Mouse (Mus musculus) liver, embryonic 15.5 days (tissue): ENCODE results near the gene Tars2. TPM values are rescaled to one million over a fixed set of nuclear protein-coding genes. Genes with fewer than 3 reads are reported as not detected.
"Not testable (repeated sequence)": the region's sequence is repeated elsewhere in the genome, so short reads cannot be mapped to it uniquely, and the experiment has no call there.

Experiments
- ATAC-seq: fragments of 200-750 bp; cut with Nextera tagmentation; 2 replicates; pipeline ENCODE4 v1.8.0; 2017; ENCODE audit warnings: moderate number of reproducible peaks, mild to moderate bottlenecking, moderate library complexity; ENCODE audit not compliant: insufficient read depth
- H3K27ac ChIP-seq: fragments of 300-500 bp; sonication (generic); replicated peaks from 2 replicates; pipeline ENCODE4 v1.5.1; 2015; ENCODE audit warnings: mild to moderate bottlenecking, inconsistent platforms
- H3K27me3 ChIP-seq: fragments of 300-500 bp; sonication (generic); 2 replicates; pipeline ENCODE4 v1.6.1; 2015; ENCODE audit warnings: mild to moderate bottlenecking, inconsistent platforms
- H3K36me3 ChIP-seq: fragments of 300-500 bp; sonication (generic); replicated peaks from 2 replicates; pipeline ENCODE4 v1.6.1; 2015; ENCODE audit warnings: moderate library complexity, mild to moderate bottlenecking, inconsistent platforms
- H3K4me1 ChIP-seq: fragments of 300-500 bp; sonication (generic); replicated peaks from 2 replicates; pipeline ENCODE4 v1.6.1; 2015; ENCODE audit warnings: inconsistent platforms
- H3K4me2 ChIP-seq: fragments of 300-500 bp; sonication (generic); 2 replicates; pipeline ENCODE4 v1.6.1; 2015; ENCODE audit warnings: moderate library complexity, mild to moderate bottlenecking, inconsistent platforms
- H3K4me3 ChIP-seq: fragments of 300-500 bp; sonication (generic); replicated peaks from 2 replicates; pipeline ENCODE4 v1.5.1; 2015; ENCODE audit warnings: mild to moderate bottlenecking, inconsistent platforms
- H3K9ac ChIP-seq: fragments of 300-500 bp; sonication (generic); 2 replicates; pipeline ENCODE4 v1.6.1; 2015; ENCODE audit warnings: moderate library complexity, mild to moderate bottlenecking, inconsistent platforms
- H3K9me3 ChIP-seq: fragments of 300-500 bp; sonication (generic); replicated peaks from 2 replicates; pipeline ENCODE4 v1.6.1; 2016; ENCODE audit warnings: inconsistent platforms
- WGBS: fragments of 180-500 bp; shearing (Covaris S2); methylation state at CpG from one replicate; pipeline ENCODE4 v1.1.7; 2015; ENCODE audit warnings: mixed read lengths; ENCODE audit not compliant: insufficient replicate concordance; 5-methylcytosine and 5-hydroxymethylcytosine counted together
- microRNA-seq: library from miRNA; unstranded; fragments of <30 nt; microRNA quantifications from one replicate; pipeline ENCODE4, GENCODE M21; 2016
- polyA plus RNA-seq: library from polyadenylated mRNA; unstranded; fragments of >200 nt; fragmentation: Nextera tagmentation; extraction: Ambion mirVana; gene quantifications from 2 replicates; pipeline ENCODE4 v1.2.1, GENCODE M21; 2015

Gene Tars2
- polyA plus RNA-seq, 1 experiment from 2014 or later: 33.8 TPM

- H3K27me3 ChIP-seq: no peaks in the 10 kb centered on the region
- H3K4me1 ChIP-seq: peaks cover 24% of the 10 kb centered on the region
- no peaks in the 10 kb centered on the region for H3K9me3 ChIP-seq
- 74% methylated on average over 11 of the region's 11 CpGs for WGBS
- H3K27ac ChIP-seq: no peak overlapping the region
- no peaks in the 10 kb centered on the region for H3K36me3 ChIP-seq
- H3K9ac ChIP-seq: no peak overlapping the region
- ATAC-seq: no peak
- H3K4me2 ChIP-seq: no peak overlapping the region
- H3K4me3 ChIP-seq: no peak overlapping the region
Measured at GRCm38 (mm10) chr3:95694808-95695703, 65.0 kb downstream of the Tars2 start.

GRCm38 (mm10) chr3:95693821-95694807 lies 65.9 kb downstream of the Tars2 start:
- H3K4me3 ChIP-seq: no peak overlapping the region
- no peaks in the 10 kb centered on the region for H3K36me3 ChIP-seq
- no peak overlapping the region for H3K9ac ChIP-seq
- WGBS: 36% methylated on average over 11 of the region's 11 CpGs
- peaks cover 29% of the 10 kb centered on the region for H3K4me1 ChIP-seq
- H3K9me3 ChIP-seq: no peaks in the 10 kb centered on the region
- no peak overlapping the region for H3K27ac ChIP-seq
- ATAC-seq: peak; percentile 43
- H3K27me3 ChIP-seq: peaks cover 6% of the 10 kb centered on the region; the same call in 1 of the 2 replicates
- H3K4me2 ChIP-seq: no peak overlapping the region

- 42% methylated on average over 6 of the region's 6 CpGs for WGBS
- ATAC-seq: peak; percentile 32
- no peak overlapping the region for H3K27ac ChIP-seq
Measured at GRCm38 (mm10) chr3:95692677-95693076, 67.3 kb downstream of the Tars2 start.

GRCm38 (mm10) chr3:95690552-95690951 lies 69.5 kb downstream of the Tars2 start:
- Histone ChIP-seq H3K4me1 (peaks cover 46% of the 10 kb centered on the region), H3K27me3 (peaks cover 40% of the 10 kb centered on the region)
- not testable (repeated sequence) for H3K4me2 ChIP-seq, H3K9me3 ChIP-seq, ATAC-seq, H3K36me3 ChIP-seq, H3K4me3 ChIP-seq, H3K9ac ChIP-seq, H3K27ac ChIP-seq
- 83% methylated on average over 2 of the region's 2 CpGs for WGBS

More at GRCm38 (mm10) chr3:95692677-95693076, 67.3 kb downstream of the Tars2 start:
- H3K4me2 ChIP-seq: no peak overlapping the region
- no peak overlapping the region for H3K9ac ChIP-seq
- H3K36me3 ChIP-seq: no peaks in the 10 kb centered on the region
- peaks cover 37% of the 10 kb centered on the region for H3K4me1 ChIP-seq
- no peak overlapping the region for H3K4me3 ChIP-seq
- H3K9me3 ChIP-seq: no peaks in the 10 kb centered on the region
- H3K27me3 ChIP-seq: peaks cover 20% of the 10 kb centered on the region

Small RNA genes within 50 kb of the gene (microRNA-seq; reads per million reads assigned to microRNA genes)
- gene Mir7014: not detected

Other genes with a start within 250 kb of the Tars2 start
- 34.9 and 37.1 TPM in 2 replicates for gene Ctss, start 233.4 kb downstream of the Tars2 start, polyA plus RNA-seq
- not detected in 2 replicates for gene Hormad1, start 200.5 kb downstream of the Tars2 start, polyA plus RNA-seq
- 28.9 and 31.2 TPM in 2 replicates for gene Golph3l, start 171.3 kb downstream of the Tars2 start, polyA plus RNA-seq
- gene Ensa, start 135.2 kb downstream of the Tars2 start, polyA plus RNA-seq: 32.7 and 35.9 TPM in 2 replicates
- gene Mcl1, start 101.4 kb downstream of the Tars2 start, polyA plus RNA-seq: 34.8 and 39.0 TPM in 2 replicates
- 0.79 and 1.0 TPM in 2 replicates for gene Adamtsl4, start 72.3 kb downstream of the Tars2 start, polyA plus RNA-seq
- gene Ecm1, start 20.6 kb downstream of the Tars2 start, polyA plus RNA-seq: 17.4 and 18.2 TPM in 2 replicates
- gene Rprd2, start 58.7 kb upstream of the Tars2 start, polyA plus RNA-seq: 6.5 and 6.8 TPM in 2 replicates
- gene Prpf3, start 95.7 kb upstream of the Tars2 start, polyA plus RNA-seq: 22.7 and 23.9 TPM in 2 replicates
- 141 and 166 TPM in 2 replicates for gene Mrps21, start 111.3 kb upstream of the Tars2 start, polyA plus RNA-seq
- gene Ciart, start 122.0 kb upstream of the Tars2 start, polyA plus RNA-seq: 1.2 and 1.4 TPM in 2 replicates
- gene BC028528, start 131.8 kb upstream of the Tars2 start, polyA plus RNA-seq: 6.6 and 7.0 TPM in 2 replicates
- gene Aph1a, start 133.8 kb upstream of the Tars2 start, polyA plus RNA-seq: 11.8 and 13.3 TPM in 2 replicates
- gene Car14, start 144.5 kb upstream of the Tars2 start, polyA plus RNA-seq: 11.8 and 15.6 TPM in 2 replicates
- gene Anp32e, start 169.0 kb upstream of the Tars2 start, polyA plus RNA-seq: 117 and 129 TPM in 2 replicates
- 5.9 and 6.6 TPM in 2 replicates for gene Plekho1, start 235.8 kb upstream of the Tars2 start, polyA plus RNA-seq